ENCODE assay signal across 21 mouse cellular contexts in the genomic region with DNA sequence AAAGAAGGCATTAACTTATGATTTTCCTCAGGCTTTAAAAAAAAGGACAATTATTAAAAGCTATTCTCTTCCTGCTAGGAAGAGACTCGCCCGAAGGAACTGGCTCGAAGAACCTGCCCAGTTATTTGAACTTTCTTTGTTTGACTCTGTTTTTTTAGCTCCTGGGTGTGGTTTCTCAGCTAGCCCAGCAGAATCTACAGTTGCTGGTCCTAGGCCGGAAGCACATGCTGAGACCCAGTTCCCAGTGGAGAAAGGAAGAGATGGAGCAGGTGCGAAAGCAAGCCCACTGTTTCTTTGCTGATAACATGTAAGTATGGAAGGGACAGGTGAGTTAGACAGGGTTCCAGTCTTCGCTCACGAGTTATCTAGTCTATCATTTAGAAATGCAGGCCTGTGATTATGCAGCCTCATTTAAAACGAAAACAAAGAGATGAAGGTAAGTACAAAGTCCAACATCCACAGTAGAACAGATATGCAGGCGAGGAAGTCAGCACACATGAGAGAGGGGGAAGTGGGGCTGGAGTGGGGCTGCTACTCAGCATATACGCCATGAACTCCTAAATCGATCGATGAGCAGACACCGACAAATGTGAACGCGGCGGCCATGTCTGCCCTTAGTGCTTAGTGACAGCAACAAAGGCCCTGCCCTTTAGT. TPM values are rescaled to one million over a fixed set of nuclear protein-coding genes. Genes with fewer than 3 reads are reported as not detected.
A peak's percentile ranks its signal among the peaks of the same experiment; 100 is the strongest.
DNase-seq lines count a peak whose midpoint lies in the region; ATAC-seq and TF ChIP-seq lines count a peak whose summit lies in the region.
"Had no signal": no experiment of that assay in that cellular context is flagged by ENCODE, and none has a peak within 500 bp of the region (broad histone marks: within the 10 kb centered on the region; RNA-seq: fewer than 3 reads in every experiment).

No protein-coding gene starts in this region.

- no peak overlapping the region for H3K4me3 ChIP-seq in heart, adult 2 months
- H3K4me3 ChIP-seq in ES-Bruce4 (ENCODE audit: low read depth, low read length), result peak overlapping the region; percentile 24
- no peak overlapping the region for H3K4me3 ChIP-seq in intestine, embryonic 14.5 days (ENCODE audit: low read depth, low read length)
- H3K4me3 ChIP-seq in stomach, embryonic 15.5 days (replicated peaks), result no peak overlapping the region
- H3K4me3 ChIP-seq: heart, embryonic 10.5 days; hindbrain, embryonic 15.5 days; midbrain, embryonic 10.5 days; myocyte had no signal

- no peak for DNase-seq in heart, adult 2 months
- no peak for DNase-seq in heart, postnatal 14 days
- no peak for DNase-seq in intestine, embryonic 14.5 days (ENCODE audit: low spot score)
- no peak for DNase-seq in natural killer cell, adult 2 months (ENCODE audit: low spot score in 2 of 2)
- no peak for DNase-seq in retina, embryonic 14.5 days (ENCODE audit: low spot score)
- DNase-seq: cerebellum, adult 11-12 months; cerebellum, postnatal 25 days; kidney, adult 9 months; layer of hippocampus, postnatal 36 days; lung, adult 2 months; lung, postnatal 36 days; retina, postnatal 1 day had no signal

- H3K79me2 ChIP-seq in heart, adult 2 months (replicated peaks; ENCODE audit: control insufficient read depth, insufficient read depth, low read length), result no peaks in the 10 kb centered on the region

- 0 out of 2 replicates have a peak, but pooled peaks have one; percentile 16 for TF ChIP-seq POLR2A in heart, adult 2 months (IDR thresholded peaks at IDR 0.05; ENCODE audit: insufficient read depth, low read depth, low read length)
- no peak for TF ChIP-seq POLR2A in ES-Bruce4 (IDR thresholded peaks at IDR 0.05; ENCODE audit: insufficient read depth, low read length)

- intact Hi-C loops in heart, adult 2 months (cut with DNase I), result no loop called here
- intact Hi-C loops in heart, postnatal 14 days (cut with DNase I), result no loop called here

- H3K4me1 ChIP-seq in heart, adult 2 months (ENCODE audit: control insufficient read depth, insufficient read depth, low read length), result no peaks in the 10 kb centered on the region; the same call in 1 of the 2 replicates
- H3K4me1 ChIP-seq in ES-Bruce4 (ENCODE audit: control insufficient read depth, insufficient read depth, low read length), result peaks cover 5% of the 10 kb centered on the region
- H3K4me1 ChIP-seq in intestine, embryonic 14.5 days (replicated peaks; ENCODE audit: control insufficient read depth, insufficient read depth, low read length), result no peaks in the 10 kb centered on the region
- no peaks in the 10 kb centered on the region for H3K4me1 ChIP-seq in stomach, embryonic 15.5 days
- H3K4me1 ChIP-seq: heart, embryonic 10.5 days; hindbrain, embryonic 15.5 days; midbrain, embryonic 10.5 days had no signal

- no peaks in the 10 kb centered on the region for H3K27me3 ChIP-seq in heart, adult 2 months (ENCODE audit: control insufficient read depth, insufficient read depth, low read length)
- no peaks in the 10 kb centered on the region for H3K27me3 ChIP-seq in ES-Bruce4 (ENCODE audit: control insufficient read depth, insufficient read depth, low read length, poor library complexity, severe bottlenecking)
- H3K27me3 ChIP-seq in intestine, embryonic 14.5 days (replicated peaks; ENCODE audit: control insufficient read depth, insufficient read depth, low read length), result no peaks in the 10 kb centered on the region
- H3K27me3 ChIP-seq in stomach, embryonic 15.5 days (replicated peaks), result no peaks in the 10 kb centered on the region
- H3K27me3 ChIP-seq: CH12.LX; hindbrain, embryonic 15.5 days; Patski had no signal

- TF ChIP-seq EP300 in heart, adult 2 months (IDR thresholded peaks at IDR 0.05; ENCODE audit: insufficient read depth, low read depth, low read length), result 0 out of 2 replicates have a peak, but pooled peaks have one; percentile 9
- TF ChIP-seq EP300 in ES-Bruce4 (IDR thresholded peaks at IDR 0.05; ENCODE audit: insufficient read depth, low read depth, low read length), result 0 out of 2 replicates have a peak, but pooled peaks have one; percentile 64

- H3K9me3 ChIP-seq in ES-Bruce4 (replicated peaks; ENCODE audit: control insufficient read depth, insufficient read depth, low read length, poor library complexity, severe bottlenecking), result no peaks in the 10 kb centered on the region; the same call in 1 of the 2 replicates
- H3K9me3 ChIP-seq in intestine, embryonic 14.5 days (ENCODE audit: control insufficient read depth, low read length), result no peaks in the 10 kb centered on the region
- H3K9me3 ChIP-seq in stomach, embryonic 15.5 days, result no peaks in the 10 kb centered on the region
- H3K9me3 ChIP-seq: heart, embryonic 10.5 days; hindbrain, embryonic 15.5 days; midbrain, embryonic 10.5 days had no signal

- no peak for TF ChIP-seq CTCF in heart, adult 2 months (IDR thresholded peaks at IDR 0.05)
- TF ChIP-seq CTCF in ES-Bruce4 (IDR thresholded peaks at IDR 0.05; ENCODE audit: low read depth, low read length), result no peak

- H3K9ac ChIP-seq in heart, adult 2 months (ENCODE audit: low read depth, low read length), result no peak overlapping the region
- H3K9ac ChIP-seq in ES-Bruce4 (ENCODE audit: low read depth, poor library complexity, severe bottlenecking), result peak overlapping the region; percentile 11; the same call in 1 of the 2 replicates
- no peak overlapping the region for H3K9ac ChIP-seq in intestine, embryonic 14.5 days (ENCODE audit: low read length)
- H3K9ac ChIP-seq in stomach, embryonic 15.5 days, result no peak overlapping the region
- H3K9ac ChIP-seq: hindbrain, embryonic 15.5 days had no signal

- H3K4me2 ChIP-seq in intestine, embryonic 14.5 days (ENCODE audit: low read length), result no peak overlapping the region
- no peak overlapping the region for H3K4me2 ChIP-seq in stomach, embryonic 15.5 days
- H3K4me2 ChIP-seq: hindbrain, embryonic 15.5 days had no signal

- 80% methylated on average over 16 of the region's 16 CpGs for WGBS in heart, adult 2 months
- WGBS in intestine, embryonic 14.5 days, result 80% methylated on average over 16 of the region's 16 CpGs
- 75% methylated on average over 16 of the region's 16 CpGs for WGBS in stomach, embryonic 15.5 days

- H3K36me3 ChIP-seq in heart, adult 2 months (ENCODE audit: control insufficient read depth, insufficient read depth, low read length), result no peaks in the 10 kb centered on the region
- peaks cover 1% of the 10 kb centered on the region; the same call in 1 of the 2 replicates for H3K36me3 ChIP-seq in ES-Bruce4 (ENCODE audit: control insufficient read depth, insufficient read depth, low read length, poor library complexity, severe bottlenecking)
- peaks cover 13% of the 10 kb centered on the region for H3K36me3 ChIP-seq in intestine, embryonic 14.5 days (ENCODE audit: control insufficient read depth, insufficient read depth, low read length)
- 0 out of 2 replicates have a peak, but pooled peaks cover 6% of the 10 kb centered on the region for H3K36me3 ChIP-seq in stomach, embryonic 15.5 days
- H3K36me3 ChIP-seq: hindbrain, embryonic 15.5 days had no signal

- peak overlapping the region; percentile 47; the same call in 1 of the 2 replicates for H3K27ac ChIP-seq in heart, adult 2 months
- peak overlapping the region; percentile 97 for H3K27ac ChIP-seq in ES-Bruce4 (ENCODE audit: insufficient read depth, low read length)
- 0 out of 2 replicates have a peak overlapping the region, but pooled peaks have one; percentile 2 for H3K27ac ChIP-seq in intestine, embryonic 14.5 days (ENCODE audit: low read depth)
- H3K27ac ChIP-seq in stomach, embryonic 15.5 days, result peak overlapping the region; percentile 55; the same call in 1 of the 2 replicates
- H3K27ac ChIP-seq: heart, embryonic 10.5 days; hindbrain, embryonic 15.5 days; midbrain, embryonic 10.5 days had no signal

- no peak for ATAC-seq in intestine, embryonic 14.5 days (replicated peaks; ENCODE audit: low FRiP score, low TSS enrichment, low read depth)
- no peak for ATAC-seq in stomach, embryonic 15.5 days (ENCODE audit: insufficient read depth, low FRiP score, low read depth)
- ATAC-seq: forebrain, embryonic 14.5 days; Patski had no signal

RNA-seq across cellular contexts. Expression of gene Psma6, which starts 6.9 kb away (rescaled TPM):
- 100 to 1,000 TPM; 140 to 163 TPM for total RNA-seq in heart, adult 2 months (2021)
- polyA plus RNA-seq in heart, adult 2 months (2012; rRNA removed), result 70.9 and 117 TPM in 2 replicates
- total RNA-seq in heart, postnatal 14 days (2021), result 100 to 1,000 TPM; 160 to 168 TPM
- polyA plus RNA-seq in ES-Bruce4 (2011; ENCODE audit: insufficient read depth, insufficient read length, low read depth, missing spikeins), result 308 and 323 TPM in 2 replicates
- 433 and 438 TPM in 2 replicates for polyA plus RNA-seq in intestine, embryonic 14.5 days (2014; fragmentation: Nextera tagmentation; extraction: Ambion mirVana)
- polyA plus RNA-seq in stomach, embryonic 15.5 days (2015; fragmentation: Nextera tagmentation; extraction: Ambion mirVana), result 392 and 406 TPM in 2 replicates

Comparison
In these comparisons a context has a peak if more than half of its experiments do, and no peak if none do; other contexts are left out.
1. H3K27ac ChIP-seq: peak in every context shown above with its lines; median percentile 97 in ES-Bruce4; 55 in stomach, embryonic 15.5 days; 47 in heart, adult 2 months; 2 in intestine, embryonic 14.5 days.